Mouse (Mus musculus): ENCODE data around the gene Pdgfc.

- no peak for TF ChIP-seq CTCF (conservative IDR thresholded peaks at IDR 0.05; ENCODE audit: insufficient read depth, insufficient read length, low read depth, low read length)
- TF ChIP-seq POLR2A (IDR thresholded peaks at IDR 0.05; ENCODE audit: low read depth, low read length), result no peak
These were observed 175.4 kb downstream of the Pdgfc start for GRCm38 (mm10) chr3:81211666-81212065.
